Mouse (Mus musculus) pancreas, adult 10 weeks (tissue): ENCODE measurements around the gene Aqp11. TPM values are rescaled to one million over a fixed set of nuclear protein-coding genes. Genes with fewer than 3 reads are reported as not detected.

Source experiments
- polyA plus RNA-seq: library from polyadenylated mRNA; stranded (reverse); fragments of 350-450 nt; fragmentation: Illumina TruSeq; extraction: RNeasy Lipid Tissue Mini Kit (QIAGEN cat#74804); gene quantifications from one replicate; pipeline ENCODE4 v1.2.3, GENCODE M21; 2015; ENCODE audit warnings: low read depth, low replicate concordance; ENCODE audit not compliant: insufficient read depth

Gene Aqp11
- 1.1 TPM for polyA plus RNA-seq

DNA sequence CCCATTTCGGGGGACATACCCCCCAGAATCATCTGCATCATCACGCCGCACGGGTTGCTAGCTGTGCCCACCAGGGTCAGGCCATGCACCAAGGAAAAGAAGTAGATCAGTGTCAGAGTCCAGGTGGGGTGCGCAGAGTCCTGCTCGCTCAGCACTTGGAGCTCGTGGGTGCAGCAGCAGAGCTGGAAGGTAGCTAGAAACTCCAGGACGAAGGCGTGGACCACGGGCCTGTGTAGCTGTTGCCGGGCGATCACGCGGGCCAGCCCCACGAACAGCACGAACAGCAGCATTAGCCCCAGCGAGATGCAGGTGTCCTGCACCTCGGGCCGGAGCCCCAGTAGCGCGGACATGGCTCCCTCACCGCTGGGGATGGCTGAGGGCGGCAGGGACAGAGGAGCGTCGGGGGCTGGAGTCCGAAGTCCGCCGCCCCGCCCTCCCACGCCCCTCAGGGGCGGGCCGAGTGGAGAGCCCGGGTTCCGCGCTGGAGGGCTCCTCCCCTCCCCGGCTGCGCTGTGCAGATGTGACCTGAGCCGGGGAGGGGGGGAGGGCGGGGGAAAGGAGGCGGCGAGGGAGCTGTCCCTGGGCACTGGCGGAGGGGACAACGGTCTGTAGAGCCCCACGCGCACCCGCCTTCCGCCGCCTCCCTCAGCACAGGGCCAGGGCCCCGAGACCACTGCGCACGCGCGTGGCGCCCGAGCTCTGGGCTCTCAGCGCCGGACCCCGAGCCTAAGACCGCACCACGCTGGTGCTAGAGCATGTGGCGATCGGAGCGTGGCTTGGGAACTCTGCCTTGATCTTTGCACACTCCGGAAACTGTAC, at the start of gene Aqp11:
Aqp11 (minus strand) TSS at position 652 of the 819 bp plus-strand sequence.

DNA sequence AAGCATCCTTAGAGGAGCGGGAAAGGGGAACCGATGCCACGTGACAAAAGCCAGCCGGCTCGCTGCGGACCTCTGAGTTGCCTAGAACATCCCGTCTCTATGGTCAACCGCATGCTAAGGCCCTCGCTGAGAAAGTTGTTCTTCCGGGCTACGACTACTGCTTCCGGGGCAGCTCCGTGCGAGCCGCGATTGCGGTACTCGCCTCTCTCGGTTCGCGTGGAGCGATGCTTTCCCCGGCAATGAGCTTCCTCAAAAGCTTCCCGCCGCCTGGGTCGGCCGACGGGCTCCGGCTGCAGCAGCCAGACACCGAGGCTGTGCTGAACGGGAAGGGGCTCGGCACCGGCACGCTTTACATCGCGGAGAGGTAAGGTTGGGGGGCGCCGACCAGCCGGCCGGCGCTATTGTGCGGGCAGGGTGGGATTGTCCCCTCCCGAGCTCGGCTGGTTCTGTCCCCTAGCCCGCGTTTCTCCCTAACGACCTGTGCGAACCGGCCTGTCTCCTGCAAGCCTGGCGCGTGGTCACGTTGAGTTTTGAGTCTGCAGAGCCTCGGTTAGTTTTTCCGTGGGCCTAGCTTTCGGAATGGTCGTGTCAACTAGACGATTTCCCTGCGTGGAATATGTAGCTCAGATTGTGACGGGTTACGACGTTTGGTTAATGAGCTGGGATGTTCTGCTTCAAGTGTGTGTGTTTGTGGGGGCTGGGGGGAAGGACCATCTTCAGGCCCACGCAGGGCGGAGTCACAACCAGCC, 41.4 kb downstream of the Aqp11 start, which contains the start of gene Clns1a:
Clns1a (plus strand) TSS at position 129 of the 749 bp plus-strand sequence.

Other genes with a start within 250 kb of the Aqp11 start
- 15.0 TPM for gene Aamdc, start 158.8 kb downstream of the Aqp11 start, polyA plus RNA-seq
- gene Rsf1, start 158.4 kb downstream of the Aqp11 start, polyA plus RNA-seq, result 3.0 TPM
- gene Clns1a, start 41.7 kb downstream of the Aqp11 start, polyA plus RNA-seq, result 7.7 TPM
- gene Pak1, start 50.3 kb upstream of the Aqp11 start, polyA plus RNA-seq, result 1.8 TPM
- gene Gdpd4, start 181.7 kb upstream of the Aqp11 start, polyA plus RNA-seq, result not detected